In the genomic region with DNA sequence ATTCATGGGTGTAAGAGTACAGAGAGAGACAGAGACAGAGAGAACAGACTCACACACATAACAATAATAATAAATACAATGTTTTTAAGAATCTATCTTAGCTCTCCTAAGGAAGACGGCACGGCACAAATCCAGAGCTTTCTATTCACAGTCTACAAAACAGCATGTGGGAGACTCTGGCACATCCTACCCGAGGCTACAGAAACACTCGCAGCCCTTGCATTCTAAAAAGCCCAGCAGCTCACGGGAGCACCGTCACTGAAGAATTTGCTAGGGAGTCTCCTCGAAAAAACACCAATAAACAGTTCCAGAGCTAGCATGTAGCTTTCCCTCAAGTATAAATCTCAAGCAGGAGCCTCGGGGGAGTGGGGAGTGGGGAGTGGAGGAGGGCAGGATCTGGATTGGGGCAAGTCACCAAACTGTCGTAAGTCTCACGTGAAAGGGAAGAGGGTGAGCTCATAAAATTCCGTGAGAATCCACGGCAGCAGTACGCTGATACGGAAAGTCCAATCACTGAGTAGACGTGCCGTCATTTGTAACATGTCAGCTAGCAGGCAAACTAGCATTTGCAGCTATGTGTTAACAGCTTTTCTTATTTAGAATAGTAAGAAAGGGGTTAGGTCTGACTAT, we compare ENCODE assay signal across 8 mouse cellular contexts.
DNase-seq lines count a peak whose midpoint lies in the region; ATAC-seq and TF ChIP-seq lines count a peak whose summit lies in the region.

No protein-coding gene starts in this region.

- 0 out of 2 replicates have a peak overlapping the region, but pooled peaks have one; percentile 8 for H3K27ac ChIP-seq in heart, embryonic 13.5 days (replicated peaks)
- no peak overlapping the region for H3K27ac ChIP-seq in heart, adult 2 months
- no peak overlapping the region for H3K27ac ChIP-seq in limb, embryonic 12.5 days
- H3K27ac ChIP-seq in limb, embryonic 10.5 days, result no peak overlapping the region
- no peak overlapping the region for H3K27ac ChIP-seq in limb, embryonic 13.5 days
- H3K27ac ChIP-seq in stomach, embryonic 16.5 days (ENCODE audit: low read length), result no peak overlapping the region
- H3K27ac ChIP-seq in lung, postnatal 0 days (ENCODE audit: low read length), result no peak overlapping the region

- H3K9ac ChIP-seq in heart, embryonic 13.5 days, result peak overlapping the region; percentile 5; the same call in 1 of the 2 replicates
- no peak overlapping the region for H3K9ac ChIP-seq in heart, adult 2 months (ENCODE audit: low read depth, low read length)
- 0 out of 2 replicates have a peak overlapping the region, but pooled peaks have one; percentile 34 for H3K9ac ChIP-seq in limb, embryonic 12.5 days (replicated peaks)
- peak overlapping the region; percentile 26; the same call in 1 of the 2 replicates for H3K9ac ChIP-seq in limb, embryonic 13.5 days
- no peak overlapping the region for H3K9ac ChIP-seq in stomach, embryonic 16.5 days (ENCODE audit: low read length)
- no peak overlapping the region for H3K9ac ChIP-seq in lung, postnatal 0 days (replicated peaks; ENCODE audit: low read depth)

- TF ChIP-seq POLR2A in heart, adult 2 months (IDR thresholded peaks at IDR 0.05; ENCODE audit: insufficient read depth, low read depth, low read length), result no peak

- H3K4me2 ChIP-seq in heart, embryonic 13.5 days, result peak overlapping the region; percentile 39
- H3K4me2 ChIP-seq in limb, embryonic 12.5 days, result peak overlapping the region; percentile 45
- peak overlapping the region; percentile 55 for H3K4me2 ChIP-seq in limb, embryonic 13.5 days (replicated peaks)
- H3K4me2 ChIP-seq in stomach, embryonic 16.5 days (ENCODE audit: low read depth, low read length), result peak overlapping the region; percentile 20; the same call in 1 of the 2 replicates
- no peak overlapping the region for H3K4me2 ChIP-seq in lung, postnatal 0 days (replicated peaks; ENCODE audit: low read depth, low read length)

- DNase-seq in heart, adult 2 months, result no peak
- DNase-seq in limb, embryonic 10.5 days (ENCODE audit: low spot score), result no peak
- no peak for DNase-seq in lung, postnatal 0 days (ENCODE audit: low spot score)

- ATAC-seq in heart, embryonic 13.5 days (ENCODE audit: extremely low read depth, insufficient number of reproducible peaks, low FRiP score, low TSS enrichment), result no peak
- ATAC-seq in limb, embryonic 12.5 days (ENCODE audit: insufficient number of reproducible peaks, insufficient read depth, low FRiP score, low TSS enrichment, low read depth), result no peak
- no peak for ATAC-seq in limb, embryonic 13.5 days (ENCODE audit: low FRiP score, low read depth)
- no peak for ATAC-seq in stomach, embryonic 16.5 days (ENCODE audit: insufficient read depth, low FRiP score)
- ATAC-seq in lung, postnatal 0 days, result no peak
- ATAC-seq in megakaryocyte-erythroid progenitor cell, adult 5-6 weeks (replicated peaks; ENCODE audit: low FRiP score, low TSS enrichment, poor library complexity, severe bottlenecking), result no peak

- H3K4me3 ChIP-seq in heart, embryonic 13.5 days, result peak overlapping the region; percentile 3; the same call in 1 of the 2 replicates
- no peak overlapping the region for H3K4me3 ChIP-seq in heart, adult 2 months
- no peak overlapping the region for H3K4me3 ChIP-seq in limb, embryonic 12.5 days (replicated peaks)
- H3K4me3 ChIP-seq in limb, embryonic 10.5 days, result no peak overlapping the region
- H3K4me3 ChIP-seq in limb, embryonic 13.5 days, result peak overlapping the region; percentile 26
- no peak overlapping the region for H3K4me3 ChIP-seq in stomach, embryonic 16.5 days (replicated peaks; ENCODE audit: low read length)
- no peak overlapping the region for H3K4me3 ChIP-seq in lung, postnatal 0 days (ENCODE audit: low read depth, low read length)

- H3K36me3 ChIP-seq in heart, embryonic 13.5 days, result no peaks in the 10 kb centered on the region
- H3K36me3 ChIP-seq in heart, adult 2 months (ENCODE audit: control insufficient read depth, insufficient read depth, low read length), result peaks cover 2% of the 10 kb centered on the region; the same call in 1 of the 2 replicates
- H3K36me3 ChIP-seq in limb, embryonic 12.5 days, result no peaks in the 10 kb centered on the region
- no peaks in the 10 kb centered on the region for H3K36me3 ChIP-seq in limb, embryonic 10.5 days
- no peaks in the 10 kb centered on the region for H3K36me3 ChIP-seq in limb, embryonic 13.5 days
- no peaks in the 10 kb centered on the region for H3K36me3 ChIP-seq in stomach, embryonic 16.5 days (ENCODE audit: control insufficient read depth, insufficient read depth, low read length)
- no peaks in the 10 kb centered on the region for H3K36me3 ChIP-seq in lung, postnatal 0 days (ENCODE audit: insufficient read depth, low read length)

- TF ChIP-seq EP300 in heart, adult 2 months (IDR thresholded peaks at IDR 0.05; ENCODE audit: insufficient read depth, low read depth, low read length), result no peak
- TF ChIP-seq EP300 in lung, postnatal 0 days (IDR thresholded peaks at IDR 0.05), result no peak

- H3K9me3 ChIP-seq in heart, embryonic 13.5 days, result no peaks in the 10 kb centered on the region
- H3K9me3 ChIP-seq in limb, embryonic 12.5 days, result no peaks in the 10 kb centered on the region
- H3K9me3 ChIP-seq in limb, embryonic 10.5 days (replicated peaks), result no peaks in the 10 kb centered on the region
- H3K9me3 ChIP-seq in limb, embryonic 13.5 days, result no peaks in the 10 kb centered on the region
- H3K9me3 ChIP-seq in stomach, embryonic 16.5 days (replicated peaks; ENCODE audit: control insufficient read depth, low read length), result no peaks in the 10 kb centered on the region
- no peaks in the 10 kb centered on the region for H3K9me3 ChIP-seq in lung, postnatal 0 days (ENCODE audit: low read length)

- no peaks in the 10 kb centered on the region for H3K27me3 ChIP-seq in heart, embryonic 13.5 days (replicated peaks)
- H3K27me3 ChIP-seq in heart, adult 2 months (ENCODE audit: control insufficient read depth, insufficient read depth, low read length), result no peaks in the 10 kb centered on the region
- peaks cover 22% of the 10 kb centered on the region for H3K27me3 ChIP-seq in limb, embryonic 12.5 days
- H3K27me3 ChIP-seq in limb, embryonic 10.5 days (ENCODE audit: low read depth, poor library complexity, severe bottlenecking), result no peaks in the 10 kb centered on the region
- peaks cover 16% of the 10 kb centered on the region for H3K27me3 ChIP-seq in limb, embryonic 13.5 days
- H3K27me3 ChIP-seq in stomach, embryonic 16.5 days (ENCODE audit: control insufficient read depth, insufficient read depth, low read length), result no peaks in the 10 kb centered on the region
- no peaks in the 10 kb centered on the region for H3K27me3 ChIP-seq in lung, postnatal 0 days (replicated peaks; ENCODE audit: insufficient read depth, low read length)

- WGBS in heart, embryonic 13.5 days, result 44% methylated on average over 16 of the region's 16 CpGs
- 34% methylated on average over 16 of the region's 16 CpGs for WGBS in heart, adult 2 months
- WGBS in limb, embryonic 12.5 days, result 36% methylated on average over 16 of the region's 16 CpGs
- WGBS in limb, embryonic 10.5 days, result 60% methylated on average over 16 of the region's 16 CpGs
- 28% methylated on average over 16 of the region's 16 CpGs for WGBS in limb, embryonic 13.5 days
- WGBS in stomach, embryonic 16.5 days, result 52% methylated on average over 16 of the region's 16 CpGs
- WGBS in lung, postnatal 0 days, result 54% methylated on average over 16 of the region's 16 CpGs

- H3K79me2 ChIP-seq in heart, adult 2 months (replicated peaks; ENCODE audit: control insufficient read depth, insufficient read depth, low read length), result no peaks in the 10 kb centered on the region

- no peak for TF ChIP-seq CTCF in heart, adult 2 months (IDR thresholded peaks at IDR 0.05)
- no peak for TF ChIP-seq CTCF in lung, postnatal 0 days (IDR thresholded peaks at IDR 0.05)

- peaks cover 14% of the 10 kb centered on the region for H3K4me1 ChIP-seq in heart, embryonic 13.5 days
- peaks cover 3% of the 10 kb centered on the region for H3K4me1 ChIP-seq in heart, adult 2 months (ENCODE audit: control insufficient read depth, insufficient read depth, low read length)
- no peaks in the 10 kb centered on the region for H3K4me1 ChIP-seq in limb, embryonic 12.5 days (replicated peaks)
- peaks cover 9% of the 10 kb centered on the region; the same call in 1 of the 2 replicates for H3K4me1 ChIP-seq in limb, embryonic 10.5 days
- H3K4me1 ChIP-seq in limb, embryonic 13.5 days, result peaks cover 6% of the 10 kb centered on the region; the same call in 1 of the 2 replicates
- no peaks in the 10 kb centered on the region for H3K4me1 ChIP-seq in stomach, embryonic 16.5 days (ENCODE audit: control insufficient read depth, insufficient read depth, low read length)
- H3K4me1 ChIP-seq in lung, postnatal 0 days (ENCODE audit: insufficient read depth, low read depth, low read length), result no peaks in the 10 kb centered on the region

- intact Hi-C loops in heart, adult 2 months (cut with DNase I), result no loop called here

Comparison
In these comparisons a context has a peak if more than half of its experiments do, and no peak if none do; other contexts are left out.
1. H3K4me3 ChIP-seq: peak in heart, embryonic 13.5 days (single experiment) and limb, embryonic 13.5 days (single experiment); none in heart, adult 2 months (single experiment), limb, embryonic 12.5 days (single experiment), limb, embryonic 10.5 days (single experiment), stomach, embryonic 16.5 days (single experiment) and lung, postnatal 0 days (single experiment).
2. H3K9ac ChIP-seq: peak in heart, embryonic 13.5 days (single experiment), limb, embryonic 12.5 days (single experiment) and limb, embryonic 13.5 days (single experiment); none in heart, adult 2 months (single experiment), stomach, embryonic 16.5 days (single experiment) and lung, postnatal 0 days (single experiment).